Mouse (Mus musculus) heart, embryonic 15.5 days (tissue): ENCODE measurements around the gene Rfx7. TPM values are rescaled to one million over a fixed set of nuclear protein-coding genes. Genes with fewer than 3 reads are reported as not detected.

ENCODE experiments used
- ATAC-seq: fragments of 200-750 bp; cut with Nextera tagmentation; replicated peaks from 2 replicates; pipeline ENCODE4 v1.8.0; 2017; ENCODE audit warnings: low read depth, moderate TSS enrichment; ENCODE audit not compliant: insufficient number of reproducible peaks, insufficient read depth, low FRiP score
- H3K27ac ChIP-seq: fragments of 300-500 bp; sonication (generic); 2 replicates; pipeline ENCODE4 v1.5.1; 2015; ENCODE audit warnings: mild to moderate bottlenecking, inconsistent platforms
- H3K27me3 ChIP-seq: fragments of 300-500 bp; sonication (generic); 2 replicates; pipeline ENCODE4 v1.6.1; 2015; ENCODE audit warnings: inconsistent platforms
- H3K36me3 ChIP-seq: fragments of 300-500 bp; sonication (generic); 2 replicates; pipeline ENCODE4 v1.6.1; 2015; ENCODE audit warnings: mild to moderate bottlenecking, inconsistent platforms
- H3K4me1 ChIP-seq: fragments of 300-500 bp; sonication (generic); replicated peaks from 2 replicates; pipeline ENCODE4 v1.6.1; 2015; ENCODE audit warnings: inconsistent platforms
- H3K4me2 ChIP-seq: fragments of 300-500 bp; sonication (generic); 2 replicates; pipeline ENCODE4 v1.6.1; 2015; ENCODE audit warnings: inconsistent platforms, mild to moderate bottlenecking, moderate library complexity
- H3K4me3 ChIP-seq: fragments of 300-500 bp; sonication (generic); 2 replicates; pipeline ENCODE4 v1.5.1; 2015; ENCODE audit warnings: mild to moderate bottlenecking, inconsistent platforms
- H3K9ac ChIP-seq: fragments of 300-500 bp; sonication (generic); 2 replicates; pipeline ENCODE4 v1.6.1; 2015; ENCODE audit warnings: mild to moderate bottlenecking, inconsistent platforms
- H3K9me3 ChIP-seq: fragments of 300-500 bp; sonication (generic); replicated peaks from 2 replicates; pipeline ENCODE4 v1.6.1; 2016; ENCODE audit warnings: inconsistent platforms
- WGBS: fragments of 180-500 bp; shearing (Covaris S2); methylation state at CpG from one replicate; pipeline ENCODE4 v1.1.7; 2015; ENCODE audit warnings: mixed read lengths; 5-methylcytosine and 5-hydroxymethylcytosine counted together
- polyA plus RNA-seq: library from polyadenylated mRNA; unstranded; fragments of >200 nt; fragmentation: Nextera tagmentation; extraction: Ambion mirVana; gene quantifications from 2 replicates; pipeline ENCODE4 v1.2.1, GENCODE M21; 2015

Rfx7 gene
- polyA plus RNA-seq, 1 experiment from 2014 or later: 6.2 TPM

DNA sequence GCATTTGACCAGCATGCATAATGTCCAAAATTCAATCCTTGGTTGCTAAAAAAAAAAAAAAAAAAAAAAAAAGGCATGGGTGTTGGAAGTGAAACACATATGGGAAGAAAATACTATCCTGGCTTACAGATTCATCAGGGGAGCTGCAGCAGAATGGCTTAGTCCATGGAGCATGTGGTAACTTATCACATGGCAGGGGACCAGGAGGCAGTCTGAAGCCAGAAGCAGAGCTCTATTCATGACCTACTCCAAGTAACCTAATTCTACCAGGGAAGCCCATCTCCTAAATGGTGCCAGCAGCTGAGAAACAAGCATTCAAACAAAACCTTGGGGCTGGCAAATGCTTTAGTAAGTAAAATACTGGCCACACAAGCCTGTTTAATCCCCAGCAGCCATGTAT lies 12.8 kb upstream of the Rfx7 start:
- Histone ChIP-seq H3K9ac (no peak overlapping the region), H3K27ac (no peak overlapping the region), H3K27me3 (no peaks in the 10 kb centered on the region), H3K4me2 (no peak overlapping the region), H3K4me3 (no peak overlapping the region), H3K4me1 (no peaks in the 10 kb centered on the region), H3K36me3 (no peaks in the 10 kb centered on the region), H3K9me3 (no peaks in the 10 kb centered on the region)
- no peak for ATAC-seq

DNA sequence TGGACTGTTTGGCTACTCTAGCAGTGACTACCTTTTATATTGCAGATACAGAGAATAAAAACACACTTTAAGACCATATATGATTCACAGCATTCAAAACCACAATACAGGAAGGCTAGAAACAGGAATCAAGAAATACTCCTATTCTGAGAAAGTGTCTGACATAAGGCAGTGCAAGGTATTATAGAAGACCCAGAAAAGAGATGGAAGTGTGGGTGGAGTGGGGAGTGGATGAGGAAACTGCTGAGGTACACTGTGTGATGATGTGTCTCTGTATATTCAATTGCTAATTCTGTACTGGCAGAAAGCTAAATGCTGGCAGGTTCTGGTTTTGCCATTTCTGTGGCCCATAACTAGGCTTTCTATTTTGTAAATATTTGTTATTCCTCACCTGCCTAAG lies 11.2 kb upstream of the Rfx7 start:
- no peaks in the 10 kb centered on the region for H3K9me3 ChIP-seq
- no peaks in the 10 kb centered on the region for H3K27me3 ChIP-seq
- H3K4me2 ChIP-seq: no peak overlapping the region
- H3K36me3 ChIP-seq: no peaks in the 10 kb centered on the region
- ATAC-seq: no peak
- no peak overlapping the region for H3K27ac ChIP-seq
- no peaks in the 10 kb centered on the region for H3K4me1 ChIP-seq
- H3K9ac ChIP-seq: no peak overlapping the region
- H3K4me3 ChIP-seq: no peak overlapping the region

DNA sequence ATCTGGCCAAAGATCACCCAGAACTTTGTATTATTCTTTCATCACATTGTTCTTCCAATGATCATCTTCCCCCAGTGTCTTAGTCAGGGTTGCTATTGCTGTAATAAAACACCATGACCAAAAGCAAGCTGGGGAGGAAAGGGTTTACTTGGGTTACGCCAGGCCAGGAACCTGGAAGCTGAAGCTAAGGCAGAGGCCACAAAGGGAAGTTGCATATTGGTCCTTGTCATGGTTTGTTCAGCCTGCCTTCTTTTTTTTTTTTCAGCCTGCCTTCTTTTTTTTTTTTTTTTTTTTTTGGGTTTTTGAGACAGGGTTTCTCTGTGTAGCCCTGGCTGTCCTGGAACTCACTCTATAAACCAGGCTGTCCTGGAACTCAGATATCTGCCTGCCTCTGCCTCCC lies 5.9 kb upstream of the Rfx7 start:
- Histone ChIP-seq H3K9ac (no peak overlapping the region), H3K27me3 (no peaks in the 10 kb centered on the region), H3K9me3 (no peaks in the 10 kb centered on the region), H3K4me2 (no peak overlapping the region), H3K4me1 (peaks cover 7% of the 10 kb centered on the region), H3K36me3 (no peaks in the 10 kb centered on the region), H3K4me3 (no peak overlapping the region), H3K27ac (no peak overlapping the region)
- ATAC-seq: no peak
- WGBS: 71% methylated on average over 1 of the region's 1 CpGs

GRCm38 (mm10) chr9:72530237-72530636 lies 1.8 kb upstream of the Rfx7 start:
- Histone ChIP-seq H3K36me3 (no peaks in the 10 kb centered on the region), H3K27ac (no peak overlapping the region), H3K27me3 (no peaks in the 10 kb centered on the region), H3K4me1 (peaks cover 13% of the 10 kb centered on the region), H3K9ac (no peak overlapping the region), H3K4me2 (peak overlapping the region; percentile 84), H3K9me3 (no peaks in the 10 kb centered on the region), H3K4me3 (no peak overlapping the region)
- ATAC-seq: no peak
- under 1% methylated on average over 12 of the region's 12 CpGs for WGBS

DNA sequence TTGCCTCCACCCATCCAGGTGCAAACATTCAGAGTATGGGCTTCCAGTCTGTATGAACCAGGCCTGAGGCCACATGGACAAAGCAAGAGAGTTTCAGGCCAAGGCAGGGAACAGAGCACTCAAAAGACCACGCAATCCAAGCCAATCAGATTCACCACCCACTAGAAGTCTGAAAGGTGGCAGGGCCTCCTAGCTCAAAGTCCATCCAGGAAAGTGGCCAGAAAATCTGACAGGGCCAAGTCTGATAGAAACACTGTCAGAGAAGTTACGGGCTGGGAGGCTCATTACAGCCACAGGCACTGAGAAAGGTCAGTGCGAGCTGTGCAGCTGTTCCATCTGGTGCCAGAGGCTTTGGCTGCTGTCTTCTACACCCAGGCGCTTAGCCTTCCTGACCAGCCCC lies 1.2 kb upstream of the Rfx7 start:
- H3K27me3 ChIP-seq: no peaks in the 10 kb centered on the region
- H3K9ac ChIP-seq: peak overlapping the region; percentile 99; the same call in 1 of the 2 replicates
- peak overlapping the region; percentile 84 for H3K4me2 ChIP-seq
- H3K36me3 ChIP-seq: no peaks in the 10 kb centered on the region
- H3K4me3 ChIP-seq: peak overlapping the region; percentile 98
- no peaks in the 10 kb centered on the region for H3K9me3 ChIP-seq
- no peak for ATAC-seq
- H3K27ac ChIP-seq: peak overlapping the region; percentile 100
- 35% methylated on average over 4 of the region's 4 CpGs for WGBS
- H3K4me1 ChIP-seq: peaks cover 13% of the 10 kb centered on the region

- Histone ChIP-seq H3K27ac (peak overlapping the region; percentile 100), H3K9ac (peak overlapping the region; percentile 99), H3K9me3 (no peaks in the 10 kb centered on the region), H3K27me3 (no peaks in the 10 kb centered on the region), H3K4me3 (peak overlapping the region; percentile 98), H3K4me1 (peaks cover 13% of the 10 kb centered on the region), H3K36me3 (no peaks in the 10 kb centered on the region), H3K4me2 (peak overlapping the region; percentile 84)
- 1% methylated on average over 35 of the region's 35 CpGs for WGBS
- peak; percentile 86 for ATAC-seq
Observed at GRCm38 (mm10) chr9:72531291-72531995, 597 bp upstream of the Rfx7 start.

- H3K27me3 ChIP-seq: no peaks in the 10 kb centered on the region
- H3K36me3 ChIP-seq: no peaks in the 10 kb centered on the region
- peak; percentile 41 for ATAC-seq
- peak overlapping the region; percentile 100 for H3K27ac ChIP-seq
- 1% methylated on average over 33 of the region's 55 CpGs for WGBS
- H3K9me3 ChIP-seq: no peaks in the 10 kb centered on the region
- peak overlapping the region; percentile 98 for H3K4me3 ChIP-seq
- H3K4me2 ChIP-seq: peak overlapping the region; percentile 84
- H3K9ac ChIP-seq: peak overlapping the region; percentile 99
- H3K4me1 ChIP-seq: peaks cover 13% of the 10 kb centered on the region
Observed at GRCm38 (mm10) chr9:72532381-72533088, 495 bp downstream of the Rfx7 start.

- WGBS: 0% methylated on average over 2 of the region's 2 CpGs
- H3K4me2 ChIP-seq: peak overlapping the region; percentile 84
- H3K27me3 ChIP-seq: no peaks in the 10 kb centered on the region
- peak overlapping the region; percentile 99 for H3K9ac ChIP-seq
- no peak for ATAC-seq
- H3K4me1 ChIP-seq: peaks cover 13% of the 10 kb centered on the region
- H3K9me3 ChIP-seq: no peaks in the 10 kb centered on the region
- peak overlapping the region; percentile 100 for H3K27ac ChIP-seq
- no peaks in the 10 kb centered on the region for H3K36me3 ChIP-seq
- H3K4me3 ChIP-seq: peak overlapping the region; percentile 98
Observed at GRCm38 (mm10) chr9:72533089-72533415, 1.0 kb downstream of the Rfx7 start.

- WGBS: 75% methylated on average over 2 of the region's 2 CpGs
Observed at GRCm38 (mm10) chr9:72534985-72535384, 2.9 kb downstream of the Rfx7 start.

DNA sequence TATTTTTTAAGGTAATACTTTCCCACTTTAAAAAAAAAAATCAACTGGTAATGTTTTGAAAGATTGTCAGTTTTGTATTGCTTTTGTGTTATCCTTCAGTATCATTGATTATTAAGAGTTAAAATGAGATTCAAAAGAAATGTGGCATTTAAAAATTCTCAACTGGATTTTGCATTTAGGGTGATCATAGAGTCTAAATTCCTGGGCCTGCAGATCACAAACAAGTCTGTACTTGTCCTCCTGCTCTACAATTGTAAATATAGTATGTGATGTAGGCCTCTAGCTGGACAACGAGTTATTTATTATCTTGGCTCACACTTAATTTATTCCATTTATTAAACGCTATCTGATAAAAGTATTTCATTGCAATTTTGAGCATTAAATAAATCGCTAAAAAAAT lies 3.4 kb downstream of the Rfx7 start:
- no peaks in the 10 kb centered on the region for H3K27me3 ChIP-seq
- 65% methylated on average over 3 of the region's 3 CpGs for WGBS
- no peak overlapping the region for H3K27ac ChIP-seq
- no peak for ATAC-seq
- peaks cover 13% of the 10 kb centered on the region for H3K4me1 ChIP-seq
- H3K4me3 ChIP-seq: no peak overlapping the region
- no peak overlapping the region for H3K4me2 ChIP-seq
- H3K36me3 ChIP-seq: no peaks in the 10 kb centered on the region
- H3K9ac ChIP-seq: no peak overlapping the region
- no peaks in the 10 kb centered on the region for H3K9me3 ChIP-seq

More at GRCm38 (mm10) chr9:72534985-72535384, 2.9 kb downstream of the Rfx7 start:
- Histone ChIP-seq H3K4me3 (no peak overlapping the region), H3K27ac (no peak overlapping the region), H3K9me3 (no peaks in the 10 kb centered on the region), H3K9ac (no peak overlapping the region), H3K4me1 (peaks cover 13% of the 10 kb centered on the region), H3K27me3 (no peaks in the 10 kb centered on the region), H3K36me3 (no peaks in the 10 kb centered on the region), H3K4me2 (no peak overlapping the region)
- ATAC-seq: no peak

- H3K9ac ChIP-seq: no peak overlapping the region
- H3K9me3 ChIP-seq: no peaks in the 10 kb centered on the region
- H3K27ac ChIP-seq: no peak overlapping the region
- ATAC-seq: no peak
- H3K4me1 ChIP-seq: peaks cover 3% of the 10 kb centered on the region; the same call in 1 of the 2 replicates
- no peak overlapping the region for H3K4me2 ChIP-seq
- no peaks in the 10 kb centered on the region for H3K36me3 ChIP-seq
- no peak overlapping the region for H3K4me3 ChIP-seq
- no peaks in the 10 kb centered on the region for H3K27me3 ChIP-seq
- WGBS: 75% methylated on average over 1 of the region's 1 CpGs
Observed at GRCm38 (mm10) chr9:72537086-72537485, 5.0 kb downstream of the Rfx7 start.

DNA sequence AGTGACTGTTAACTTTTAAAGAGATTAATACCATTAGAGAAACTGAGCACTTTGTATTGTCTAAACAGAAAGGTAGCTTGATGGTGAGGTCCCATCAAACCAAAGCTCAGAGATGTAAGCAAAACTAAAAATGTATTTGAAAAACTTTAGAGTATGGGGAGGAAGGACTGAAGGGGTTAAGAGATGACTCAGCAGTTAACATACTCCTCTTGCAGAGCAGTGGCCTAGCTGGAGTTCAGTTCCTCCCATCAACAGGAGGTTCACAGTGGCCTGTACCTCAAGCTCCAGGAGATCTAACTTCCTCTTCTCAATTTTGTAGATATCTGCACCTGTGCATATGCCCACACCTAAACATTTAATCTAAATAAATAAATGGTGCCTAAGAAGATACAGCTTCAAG lies 11.6 kb downstream of the Rfx7 start:
- Histone ChIP-seq H3K27me3 (no peaks in the 10 kb centered on the region), H3K4me3 (no peak overlapping the region), H3K9ac (no peak overlapping the region), H3K36me3 (no peaks in the 10 kb centered on the region; the same call in 1 of the 2 replicates), H3K4me2 (no peak overlapping the region), H3K4me1 (no peaks in the 10 kb centered on the region), H3K9me3 (no peaks in the 10 kb centered on the region), H3K27ac (no peak overlapping the region)
- no peak for ATAC-seq
